Comparison of ENCODE assay signal across 9 mouse cellular contexts in genomic region chr6:29318879-29319278, GRCm38 (mm10). TPM values are rescaled to one million over a fixed set of nuclear protein-coding genes. Genes with fewer than 3 reads are reported as not detected.
DNase-seq lines count a peak whose midpoint lies in the region; ATAC-seq lines count a peak whose summit lies in the region.
"Had no signal": no experiment of that assay in that cellular context is flagged by ENCODE, and none has a peak within 500 bp of the region (broad histone marks: within the 10 kb centered on the region; RNA-seq: fewer than 3 reads in every experiment).

Fam71f1 (plus strand) TSS chr6:29319140.

- ATAC-seq in inflammation-experienced regulatory T-cells, adult 6 months, result no peak
- ATAC-seq in frontal cortex, adult (ENCODE audit: low TSS enrichment), result no peak

- DNase-seq in layer of hippocampus, adult 9-11 months, result peak; percentile 31
- DNase-seq in layer of hippocampus, postnatal 10 days (ENCODE audit: low spot score in 2 of 2), result no peak
- peak; percentile 79 to 84 for DNase-seq in adrenal gland, postnatal 36 days
- DNase-seq in heart, postnatal 4 days, result peak; percentile 77
- peak; percentile 54 for DNase-seq in mesoderm, embryonic 11.5 days (ENCODE audit: low read depth, low spot score)
- no peak for DNase-seq in right cerebral cortex, adult 18-20 months

RNA-seq across cellular contexts. Expression of gene Fam71f1, which starts in this region (rescaled TPM):
- total RNA-seq in layer of hippocampus, postnatal 10 days (2021), result not detected
- total RNA-seq in adrenal gland, postnatal 36 days (2021), result not detected
- not detected for total RNA-seq in heart, postnatal 4 days (2021)
- polyA plus RNA-seq in inflammation-experienced regulatory T-cells, adult 6 months (2017; shearing (Covaris generic)), result not detected
- polyA plus RNA-seq: liver, embryonic 15.5 days had no signal

Comparison
In these comparisons a context has a peak if more than half of its experiments do, and no peak if none do; other contexts are left out.
1. DNase-seq: peak in layer of hippocampus, adult 9-11 months (single experiment) and mesoderm, embryonic 11.5 days (single experiment); none in layer of hippocampus, postnatal 10 days (0 of 2) and right cerebral cortex, adult 18-20 months (single experiment).
2. Peak in DNase-seq in adrenal gland, postnatal 36 days; RNA of the gene not detected or under 1 TPM.
3. Peak in DNase-seq in heart, postnatal 4 days; RNA of the gene not detected or under 1 TPM.